Comparison of ENCODE assay signal across 15 mouse cellular contexts in genomic region chr19:18034225-18034624, GRCm38 (mm10).
"Had no signal": no experiment of that assay in that cellular context is flagged by ENCODE, and none has a peak within 500 bp of the region (broad histone marks: within the 10 kb centered on the region; RNA-seq: fewer than 3 reads in every experiment).

No protein-coding gene starts in this region.

- H3K9ac ChIP-seq: midbrain, embryonic 13.5 days; midbrain, embryonic 15.5 days; neural tube, embryonic 12.5 days; stomach, embryonic 15.5 days had no signal

- ATAC-seq: midbrain, embryonic 13.5 days; midbrain, embryonic 15.5 days had no signal

- DNase-seq: lung, adult 2 months; lung, postnatal 14 days; lung, postnatal 36 days; right cerebral cortex, postnatal 14 days; thymus, adult 2 months; thymus, postnatal 25 days; thymus, postnatal 4 days had no signal

- H3K4me1 ChIP-seq: megakaryocyte, embryonic 14.5 days; midbrain, embryonic 13.5 days; midbrain, embryonic 15.5 days; neural tube, embryonic 12.5 days; stomach, embryonic 15.5 days had no signal

- H3K27me3 ChIP-seq: megakaryocyte, embryonic 14.5 days; midbrain, embryonic 13.5 days; midbrain, embryonic 15.5 days; neural tube, embryonic 12.5 days; stomach, embryonic 15.5 days had no signal

- H3K4me2 ChIP-seq: midbrain, embryonic 11.5 days; midbrain, embryonic 13.5 days; midbrain, embryonic 15.5 days; neural tube, embryonic 12.5 days; stomach, embryonic 15.5 days had no signal

- H3K9me3 ChIP-seq: megakaryocyte, embryonic 14.5 days; midbrain, embryonic 13.5 days; midbrain, embryonic 15.5 days; neural tube, embryonic 12.5 days; stomach, embryonic 15.5 days had no signal

- H3K36me3 ChIP-seq: midbrain, embryonic 13.5 days; midbrain, embryonic 15.5 days; neural tube, embryonic 12.5 days; stomach, embryonic 15.5 days had no signal

- H3K27ac ChIP-seq: macrophage; midbrain, embryonic 13.5 days; midbrain, embryonic 15.5 days; neural tube, embryonic 12.5 days; stomach, embryonic 15.5 days; stomach, postnatal 0 days had no signal

- H3K4me3 ChIP-seq: megakaryocyte, embryonic 14.5 days; midbrain, embryonic 13.5 days; midbrain, embryonic 15.5 days; neural tube, embryonic 12.5 days; stomach, embryonic 15.5 days had no signal
